Mouse (Mus musculus) urinary bladder, postnatal 25 days (tissue): ENCODE results near the gene Map1a.

Experiments
- DNase-seq: peaks from one replicate; pipeline ENCODE4 v3.0.0; 2022; ENCODE audit warnings: low spot score

Map1a gene

DNA sequence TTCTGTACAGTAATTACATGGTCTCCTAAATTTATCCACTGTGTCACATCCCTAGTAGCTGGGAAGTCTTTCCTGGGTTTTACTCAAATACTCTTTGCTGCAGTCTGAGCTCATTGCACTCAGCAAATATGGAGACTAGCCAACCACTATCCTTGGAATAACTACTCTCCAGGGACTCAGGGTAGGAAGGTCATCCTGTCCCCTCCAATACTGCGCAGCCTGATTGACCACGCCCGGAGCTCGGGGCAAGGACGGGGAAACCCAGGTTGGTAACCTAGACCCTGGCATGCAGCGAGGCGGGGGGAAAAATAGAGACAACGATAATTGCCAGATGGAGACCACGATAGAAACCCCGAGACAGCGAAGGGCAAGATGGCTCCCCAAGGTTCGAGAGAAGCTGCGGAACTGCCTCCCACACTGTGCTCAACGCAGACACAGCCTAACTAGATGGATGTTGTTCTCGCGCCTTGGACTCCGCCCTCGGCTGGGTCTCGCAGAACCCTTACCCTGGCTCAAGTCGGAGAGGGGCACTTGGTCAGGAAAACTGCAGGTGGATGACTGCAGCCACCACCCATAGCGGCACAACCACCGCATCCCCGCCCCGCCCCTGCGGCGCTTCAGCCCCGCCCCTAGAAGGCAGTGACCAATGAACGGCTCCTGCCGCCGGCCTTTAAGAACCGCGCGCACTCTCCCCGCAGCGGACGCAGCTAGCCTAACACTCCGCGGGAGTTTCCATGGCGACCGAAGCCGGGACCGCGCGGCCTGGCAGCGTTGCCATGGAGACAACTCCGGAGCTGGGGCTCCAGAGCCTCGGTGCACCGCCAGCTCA lies at the start of gene Map1a:
Map1a (plus strand) TSS at position 700 of the 829 bp plus-strand sequence.
- DNase-seq = peak; percentile 78

DNA sequence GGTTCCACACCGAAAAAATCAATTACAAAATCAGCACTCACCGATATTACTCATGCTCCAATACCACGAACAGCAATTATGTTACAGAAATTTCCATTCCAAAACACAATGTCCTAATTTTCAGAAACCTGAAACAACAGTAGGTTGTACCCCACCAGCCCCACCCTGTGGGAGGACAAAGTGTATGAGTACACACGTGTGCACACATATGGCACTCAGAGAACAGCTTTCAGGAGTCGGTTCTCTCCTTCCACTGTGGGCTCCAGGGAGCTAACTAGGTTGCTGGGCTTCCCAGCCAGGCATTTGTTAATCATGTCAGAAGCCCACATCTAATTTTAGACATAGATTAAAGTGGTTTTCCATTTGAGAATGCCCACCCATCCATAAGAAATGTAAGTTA lies 45.3 kb upstream of the Map1a start:
- no peak for DNase-seq

DNA sequence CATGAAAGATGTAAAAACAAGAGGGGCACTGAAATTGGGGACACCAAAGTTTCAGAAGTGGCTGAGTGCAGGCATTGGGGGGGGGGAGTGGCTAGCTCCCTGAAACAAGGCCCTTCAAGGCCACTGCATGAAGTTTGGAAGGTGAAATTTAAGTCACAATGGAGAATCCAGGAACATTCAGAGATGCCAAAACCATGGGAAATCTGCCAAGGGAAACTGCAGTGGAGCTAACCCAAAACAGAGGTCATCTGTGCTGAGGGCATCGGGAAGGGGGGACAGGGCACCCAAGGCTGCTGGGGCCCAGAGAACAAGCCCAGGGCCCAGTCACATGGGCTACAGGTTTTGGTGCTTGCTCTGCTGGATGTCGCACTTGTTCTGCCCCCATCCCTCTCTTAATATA lies 39.6 kb upstream of the Map1a start:
- no peak for DNase-seq

DNA sequence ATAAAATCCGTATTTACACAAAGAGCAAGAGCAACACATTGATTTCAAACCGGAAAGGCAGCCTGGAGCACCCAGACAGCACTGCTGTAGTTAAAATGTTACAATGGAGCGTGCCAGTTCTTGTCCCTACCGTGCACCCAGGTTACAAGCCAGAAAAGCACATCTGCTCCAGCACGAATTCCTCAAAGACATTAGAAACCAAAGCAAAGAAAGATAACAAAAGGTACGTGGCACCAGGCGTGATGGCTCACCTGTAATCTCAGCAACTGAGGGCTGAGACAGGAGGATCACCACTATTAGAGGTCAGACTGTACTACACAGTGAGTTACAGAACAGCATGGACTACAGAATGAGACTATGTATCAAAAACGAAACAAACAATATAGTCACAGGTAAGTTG lies 21.0 kb upstream of the Map1a start:
- DNase-seq = no peak

DNA sequence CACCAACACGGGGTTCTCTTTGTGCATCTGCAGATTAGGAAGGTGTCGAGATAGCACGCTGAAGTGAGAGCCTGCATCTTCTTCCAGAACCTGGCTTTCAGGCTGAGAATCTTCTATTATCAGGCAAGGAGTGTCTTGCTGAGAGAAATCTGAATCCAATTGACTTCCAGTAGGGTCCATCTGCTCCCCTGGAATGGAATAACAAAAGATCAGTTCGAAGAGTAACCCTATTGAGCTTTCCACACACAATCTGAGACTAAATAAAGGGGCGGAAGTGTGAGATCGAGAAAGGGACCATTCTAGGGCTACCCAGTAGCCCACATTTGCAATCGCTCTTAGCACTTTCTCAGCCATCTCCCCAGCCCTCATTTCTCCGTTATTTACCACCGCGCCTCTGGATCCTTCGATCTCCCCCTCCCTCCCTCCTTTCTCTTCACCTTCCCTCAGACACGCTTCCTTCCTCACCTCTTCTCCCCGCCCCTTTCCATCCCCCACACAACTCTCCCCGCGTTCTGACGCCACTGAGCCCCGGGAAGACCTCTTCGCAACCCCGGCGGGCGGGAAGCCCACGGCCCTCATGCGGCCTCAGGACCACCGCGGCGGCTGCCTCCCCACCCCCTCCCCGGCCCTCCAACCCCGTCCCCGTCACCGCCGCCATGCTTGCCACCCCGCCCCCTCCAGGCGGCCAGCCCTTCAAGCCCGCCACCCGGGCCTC lies 18.7 kb upstream of the Map1a start:
- no peak for DNase-seq

DNA sequence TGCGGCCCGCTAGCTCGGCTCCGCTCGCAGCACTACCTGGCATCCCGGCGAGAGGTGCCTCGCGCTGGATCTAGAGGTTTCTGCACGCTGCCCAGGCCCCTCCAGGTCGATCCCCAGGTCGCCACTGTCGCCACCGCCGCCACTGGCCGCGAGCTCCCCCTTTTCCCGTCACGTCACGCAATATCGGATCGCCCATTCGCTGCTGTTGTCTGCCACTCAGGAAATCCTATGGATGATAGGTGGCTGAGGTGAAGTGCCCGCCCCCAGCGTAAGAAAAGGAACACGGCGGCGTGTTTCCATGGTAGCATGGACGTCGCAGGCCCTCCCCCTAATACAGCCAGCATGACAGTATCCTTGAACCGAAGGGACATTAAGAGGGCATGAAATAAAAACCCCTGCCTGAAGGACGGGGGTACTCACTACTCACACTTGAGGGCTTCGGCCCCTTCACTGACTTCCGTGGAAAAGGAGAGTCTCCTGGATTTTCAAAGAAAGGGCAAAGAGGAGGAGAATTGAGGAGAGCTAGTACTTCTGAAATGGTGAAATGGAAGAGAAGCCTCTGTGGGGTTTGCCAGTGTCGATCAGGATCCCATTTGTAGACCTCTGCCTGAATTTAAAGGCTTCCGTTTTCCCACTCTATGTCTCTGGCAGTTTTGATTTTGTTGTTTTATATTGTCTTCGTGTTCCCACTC lies 18.0 kb upstream of the Map1a start, which contains the start of gene Trp53bp1:
Trp53bp1 (minus strand) TSS at position 172 of the 692 bp plus-strand sequence.
- DNase-seq = peak; percentile 91

DNA sequence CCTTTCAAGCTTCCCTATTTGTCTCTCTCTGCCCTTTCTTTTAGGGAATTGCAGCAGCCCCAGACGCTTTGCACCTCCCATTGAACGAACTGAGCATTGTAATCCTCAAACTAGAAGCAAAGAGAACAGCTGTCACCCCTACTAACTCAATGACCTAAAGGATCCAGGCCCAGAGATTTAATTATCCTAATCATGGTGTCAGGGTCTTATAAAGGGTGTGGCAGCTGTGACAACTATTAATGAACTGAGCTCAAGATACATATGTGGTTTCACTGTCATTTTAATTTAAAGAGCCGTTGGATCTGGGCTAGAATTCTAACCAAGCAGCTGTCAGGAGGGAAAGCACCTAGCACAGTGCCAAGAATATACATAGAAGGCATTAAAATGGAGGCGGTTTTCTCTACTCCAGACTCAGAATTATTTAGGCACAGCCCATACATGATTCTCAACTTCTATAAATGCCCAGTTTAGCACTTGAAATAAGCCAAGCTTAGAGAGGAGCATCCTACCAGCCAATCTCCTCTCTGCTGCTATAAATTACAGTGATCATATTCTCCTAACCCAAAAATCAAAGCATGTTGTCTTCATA lies 17.4 kb upstream of the Map1a start:
- DNase-seq = no peak

DNA sequence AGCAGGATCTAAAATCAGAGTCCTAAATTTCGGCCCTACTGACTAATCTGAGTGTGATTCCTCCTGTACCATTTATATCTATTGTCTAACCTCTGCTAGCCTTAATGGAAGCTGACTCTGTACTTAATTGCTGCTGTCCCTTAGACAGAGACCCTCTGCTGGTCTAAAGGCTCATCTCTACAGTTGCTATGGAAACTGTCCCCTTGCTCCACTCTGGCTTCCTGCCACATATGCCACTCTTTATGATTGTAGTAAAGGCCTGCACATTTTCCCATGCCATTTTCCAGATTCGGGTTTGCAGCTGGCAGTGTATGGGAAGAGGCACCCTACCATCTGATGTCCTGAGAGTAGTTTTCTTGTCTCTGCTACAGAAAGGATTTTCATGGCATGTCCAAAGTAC lies 1.6 kb upstream of the Map1a start:
- no peak for DNase-seq

DNA sequence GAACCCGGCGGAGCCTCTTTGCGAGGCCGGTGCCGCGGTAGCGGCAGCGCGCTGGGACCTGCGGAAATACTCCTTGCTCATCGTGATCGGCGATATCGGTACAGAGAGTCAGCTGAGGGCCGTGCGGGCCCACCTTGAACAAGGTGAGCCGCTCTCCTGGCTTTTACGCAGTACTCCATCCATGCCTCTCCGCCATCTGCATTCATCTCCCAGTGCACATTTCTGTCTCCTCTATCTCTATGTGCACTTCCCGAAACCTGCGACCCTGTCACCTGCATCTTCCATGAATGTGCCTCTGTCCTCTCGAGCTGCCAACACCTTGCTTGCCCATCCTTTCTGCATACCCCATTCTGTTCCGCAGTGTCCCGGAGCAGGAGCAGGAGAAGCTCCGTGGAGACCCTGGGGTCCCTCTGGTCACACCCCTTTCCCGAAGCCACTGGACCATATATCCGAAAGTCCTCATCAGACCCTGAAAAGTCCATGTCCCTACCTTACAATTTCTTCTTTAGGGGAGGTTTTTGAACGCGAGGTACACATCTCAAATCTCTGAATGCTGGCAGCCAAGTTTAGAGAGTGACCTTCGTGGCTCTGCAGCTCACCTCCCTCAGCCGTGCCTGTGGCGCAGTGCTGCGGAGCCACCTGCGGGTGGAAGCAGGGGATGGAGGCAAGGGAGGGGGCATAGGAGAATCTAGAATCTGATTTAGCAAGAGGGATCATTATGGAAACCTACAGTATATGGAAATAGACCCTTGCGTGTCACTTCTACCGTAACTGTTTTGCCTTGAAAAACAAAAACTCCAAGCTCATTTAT lies 535 bp downstream of the Map1a start:
- DNase-seq = no peak

DNA sequence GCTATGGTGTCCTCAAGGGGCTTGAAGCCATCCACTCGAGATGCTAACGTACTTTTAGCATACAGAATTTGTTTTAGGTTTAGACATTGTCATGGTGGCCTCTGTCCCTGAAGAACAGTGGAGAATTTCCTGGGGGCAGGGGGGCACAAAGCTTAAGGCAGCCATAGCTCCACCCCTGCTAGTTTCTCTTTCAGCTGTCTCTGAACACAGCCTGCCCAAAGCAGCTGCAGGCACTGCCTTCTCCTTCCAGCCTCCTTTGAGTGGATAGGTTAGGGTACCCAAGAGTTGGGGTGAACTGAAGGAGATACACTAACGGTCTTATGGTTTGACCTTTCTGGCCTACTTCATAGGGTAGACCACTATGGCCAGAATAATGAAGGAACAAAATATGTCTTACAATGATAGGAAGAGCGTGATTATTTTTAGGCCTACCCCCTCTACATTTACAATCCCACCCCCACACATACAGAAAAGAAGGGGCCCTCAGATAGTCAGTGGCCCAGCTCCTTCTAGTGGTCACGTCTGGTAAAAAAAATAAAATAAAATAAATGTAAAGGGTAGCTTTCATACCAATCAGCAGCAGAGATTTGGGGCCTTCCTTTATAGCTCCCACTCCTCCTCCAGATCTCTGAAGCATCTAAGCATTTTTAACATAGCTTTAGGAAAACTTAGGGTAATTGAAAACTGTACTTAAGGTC lies 3.1 kb downstream of the Map1a start:
- no peak for DNase-seq

DNA sequence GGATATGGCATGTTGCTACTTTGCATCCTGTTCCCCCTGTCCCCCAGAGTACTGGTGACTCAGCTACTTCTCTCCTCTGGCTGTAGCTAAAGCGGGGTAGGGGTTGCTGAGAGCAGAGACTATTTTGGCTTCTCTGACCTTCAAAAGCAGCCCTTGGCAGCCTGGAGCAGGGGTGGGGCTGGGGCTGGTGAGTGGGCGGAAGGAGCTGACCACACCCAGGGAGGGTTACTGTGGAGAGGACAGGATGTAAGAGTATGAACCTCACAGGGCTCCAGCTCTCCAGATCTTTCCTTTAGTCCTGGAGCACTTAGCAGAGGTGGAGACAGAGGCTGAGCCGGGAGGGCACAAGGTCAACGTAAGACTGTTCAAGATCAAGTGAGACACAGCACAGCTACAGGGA lies 4.8 kb downstream of the Map1a start:
- DNase-seq = peak; percentile 31

DNA sequence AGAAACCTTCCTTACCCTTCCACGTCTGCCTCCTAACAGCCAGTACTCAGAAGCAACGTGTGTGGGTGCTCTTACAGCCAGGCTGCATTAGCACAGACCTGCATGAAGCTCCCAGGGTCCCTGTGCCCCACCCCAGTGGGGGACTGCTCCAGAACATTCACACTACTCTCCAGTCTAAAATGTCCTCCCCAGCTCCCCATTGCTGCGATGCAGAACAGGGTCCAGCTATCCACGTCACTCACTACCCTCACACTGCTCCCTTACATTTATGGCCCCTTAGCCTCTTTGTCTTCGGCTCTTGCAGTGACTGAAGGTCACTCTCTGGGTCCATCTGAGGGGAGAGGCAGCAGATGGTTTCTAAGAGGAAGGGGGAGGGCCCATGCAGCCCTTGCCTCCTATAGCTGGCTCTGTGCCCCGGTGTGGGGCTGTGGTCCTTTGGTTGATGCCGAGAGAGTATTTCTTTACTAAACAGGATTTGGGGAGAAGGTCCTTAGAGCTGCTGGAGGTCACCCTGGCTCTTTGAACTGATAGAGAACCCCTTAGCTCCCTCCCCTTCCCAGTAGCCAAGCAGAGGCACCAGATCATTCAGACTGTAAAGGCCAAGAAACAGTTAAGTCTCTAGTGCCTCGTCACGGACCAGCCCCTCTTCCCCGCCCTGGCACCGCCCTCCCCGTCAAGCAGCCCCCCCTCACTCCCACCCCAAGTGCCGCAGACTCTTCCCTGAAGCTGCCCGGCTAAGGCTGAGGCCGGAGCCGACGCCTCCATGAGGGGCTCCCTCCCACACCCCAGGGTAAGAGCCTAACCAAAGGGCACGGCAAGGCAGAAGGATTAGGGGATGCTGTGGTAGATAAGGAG lies 5.6 kb downstream of the Map1a start:
- DNase-seq = peak; percentile 36

DNA sequence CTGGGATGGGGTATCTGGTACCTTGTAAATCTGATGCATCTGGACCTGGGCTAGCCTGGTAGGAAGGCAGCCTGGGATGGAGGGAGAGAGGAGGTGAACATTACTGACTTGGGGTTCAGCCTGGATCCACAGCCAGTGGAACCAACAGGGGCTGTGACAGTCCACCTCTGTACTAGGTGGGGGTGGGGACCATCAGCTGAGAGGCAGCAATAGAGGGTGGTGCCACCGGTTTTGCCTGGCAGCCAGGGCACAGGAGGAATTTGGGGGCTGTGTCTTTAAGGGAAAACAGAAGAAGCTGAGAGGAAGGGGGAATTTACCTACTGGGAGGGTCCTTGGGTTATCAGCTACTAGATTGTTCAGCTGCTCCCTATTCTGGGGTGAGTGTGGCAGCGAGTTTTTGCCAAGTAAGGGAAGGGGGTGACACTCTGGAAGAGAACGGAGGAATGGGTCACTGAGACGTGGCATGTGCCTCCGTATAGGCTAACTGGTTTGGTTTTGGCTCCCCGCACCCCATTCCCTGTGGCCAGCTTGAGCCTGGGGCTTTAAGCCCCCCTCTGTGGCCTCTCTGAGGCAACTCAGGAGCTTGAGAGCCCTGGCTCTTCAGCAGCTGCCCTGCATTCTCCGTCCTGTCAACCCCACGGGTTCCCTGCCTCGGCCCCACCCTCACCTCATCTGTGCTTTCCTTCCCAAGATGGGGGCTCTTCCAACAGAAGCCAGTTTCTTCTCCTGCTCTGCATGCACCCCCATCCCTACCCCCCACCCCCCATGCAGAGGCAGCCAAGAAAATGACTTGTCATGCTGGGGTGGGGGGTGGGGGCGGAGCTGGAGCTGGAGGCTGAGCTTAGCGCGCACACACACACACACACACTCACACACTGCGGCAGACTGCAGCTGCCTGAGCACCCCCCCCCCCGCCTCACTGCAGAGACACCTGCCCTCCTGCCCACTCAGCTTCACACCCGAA lies 6.5 kb downstream of the Map1a start:
- no peak for DNase-seq

DNA sequence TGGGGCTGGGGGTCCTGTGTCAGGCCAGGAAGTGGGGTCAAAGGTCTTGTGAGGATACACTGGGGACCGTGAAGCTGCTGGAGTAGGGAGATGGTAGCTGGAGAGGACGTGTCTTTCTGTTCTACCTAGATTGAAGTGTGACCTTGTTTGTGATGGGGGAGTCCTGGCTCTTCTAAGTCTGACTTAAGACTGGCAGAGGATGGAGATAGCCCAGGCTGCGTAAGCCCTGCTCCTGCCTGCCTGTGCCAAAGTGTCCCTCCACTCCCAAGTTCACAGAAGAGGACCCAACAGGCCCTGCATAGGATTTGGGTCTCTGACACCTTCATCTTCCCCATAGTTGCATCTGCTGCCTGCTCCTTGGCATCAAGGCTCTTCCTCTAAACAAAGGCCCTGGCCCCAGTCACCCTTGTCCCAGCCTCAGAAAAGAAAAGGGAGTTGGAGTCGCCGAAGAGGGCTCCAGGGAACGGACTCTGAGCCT lies 7.4 kb downstream of the Map1a start:
- DNase-seq = no peak

DNA sequence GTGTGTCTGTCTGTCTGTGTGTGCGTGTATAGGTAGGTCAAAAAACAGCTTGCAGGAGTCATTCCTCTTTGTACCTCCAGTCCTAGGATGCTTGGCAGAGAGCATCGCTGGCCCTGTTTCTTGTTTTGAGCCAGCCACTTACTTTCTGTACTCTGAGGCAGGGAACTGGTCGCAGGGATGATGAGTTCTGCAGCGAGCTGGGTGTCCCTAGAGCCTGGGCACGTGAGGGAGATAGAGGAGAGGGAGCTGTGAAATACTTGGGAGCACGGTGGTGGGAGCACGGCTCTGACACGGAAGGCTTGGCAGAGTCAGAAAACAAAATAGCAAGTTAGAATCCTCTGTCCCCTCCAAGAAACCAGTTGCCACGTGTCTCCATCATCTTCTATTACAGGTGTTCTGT lies 8.3 kb downstream of the Map1a start:
- no peak for DNase-seq

DNA sequence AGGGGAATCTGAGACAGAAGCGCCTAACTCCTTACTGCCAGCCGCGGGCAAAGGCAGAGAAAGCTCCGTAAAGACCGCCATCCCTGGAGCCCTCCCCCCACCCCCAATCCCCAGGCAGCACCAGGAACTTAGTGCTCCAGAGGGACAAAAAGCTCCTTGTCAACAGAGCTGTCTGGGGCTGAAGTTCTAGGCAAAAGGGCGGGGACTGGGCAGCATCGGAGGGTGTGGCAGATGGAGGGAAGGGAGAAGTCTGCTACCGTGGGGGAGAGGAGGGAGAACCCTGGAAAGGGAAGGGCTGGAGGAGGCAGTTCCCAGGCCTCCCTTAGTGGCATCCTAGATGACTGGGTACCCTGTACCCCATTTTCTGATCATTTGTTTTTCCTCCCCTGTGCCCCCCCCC lies 8.7 kb downstream of the Map1a start:
- DNase-seq = no peak

DNA sequence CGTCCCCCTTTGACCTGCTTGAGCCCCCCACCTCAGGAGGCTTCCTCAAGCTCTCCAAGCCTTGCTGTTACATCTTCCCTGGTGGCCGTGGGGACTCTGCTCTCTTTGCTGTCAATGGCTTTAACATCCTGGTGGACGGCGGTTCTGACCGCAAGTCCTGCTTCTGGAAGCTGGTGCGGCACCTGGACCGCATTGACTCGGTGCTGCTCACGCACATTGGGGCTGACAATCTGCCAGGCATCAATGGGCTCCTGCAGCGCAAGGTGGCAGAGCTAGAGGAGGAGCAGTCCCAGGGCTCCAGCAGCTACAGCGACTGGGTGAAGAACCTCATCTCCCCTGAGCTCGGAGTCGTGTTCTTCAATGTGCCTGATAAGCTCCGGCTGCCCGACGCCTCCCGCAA lies 10.1 kb downstream of the Map1a start:
- no peak for DNase-seq

DNA sequence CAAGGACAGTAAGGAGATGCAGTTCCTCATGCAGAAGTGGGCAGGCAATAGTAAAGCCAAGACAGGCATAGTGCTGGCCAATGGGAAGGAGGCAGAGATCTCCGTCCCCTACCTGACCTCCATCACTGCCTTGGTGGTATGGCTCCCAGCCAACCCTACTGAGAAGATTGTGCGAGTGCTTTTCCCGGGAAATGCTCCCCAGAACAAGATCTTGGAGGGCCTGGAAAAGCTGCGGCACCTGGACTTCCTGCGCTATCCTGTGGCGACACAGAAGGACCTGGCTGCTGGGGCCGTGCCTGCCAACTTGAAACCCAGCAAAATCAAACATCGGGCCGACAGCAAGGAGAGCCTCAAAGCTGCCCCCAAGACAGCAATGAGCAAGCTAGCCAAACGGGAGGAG lies 10.6 kb downstream of the Map1a start:
- no peak for DNase-seq

DNA sequence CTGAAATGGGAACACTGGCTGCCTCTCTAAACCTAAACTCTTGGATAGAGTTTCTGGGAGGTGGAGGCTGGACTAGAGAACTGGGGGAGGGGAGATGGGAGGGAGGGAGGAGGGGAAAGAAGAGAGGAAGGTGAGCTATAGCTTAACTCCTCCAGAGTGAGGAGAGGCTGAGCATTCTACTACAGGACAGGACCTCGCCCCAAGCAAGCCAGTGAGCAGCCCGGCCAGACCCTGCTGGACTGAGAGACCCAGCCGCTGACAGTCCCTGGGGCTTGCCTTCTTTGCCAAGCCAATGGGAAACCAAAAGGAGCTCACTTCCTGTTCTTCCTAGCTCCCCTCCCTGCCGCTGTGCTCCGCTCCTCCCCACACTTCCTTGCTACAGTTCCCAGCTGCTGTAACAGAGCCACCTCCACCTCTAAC lies 19.6 kb downstream of the Map1a start:
- DNase-seq = no peak
